Mouse (Mus musculus) lung, postnatal 36 days (tissue): ENCODE measurements at regions not wholly inside any gene's neighbourhood (a gene's known extent, or its start where the extent isn't known, plus 50 kb on each side); places are given as distances from the start of the nearest gene placed in this dataset.

Source experiments
- DNase-seq: peaks from one replicate; pipeline ENCODE4 v3.0.0; 2022; ENCODE audit warnings: mixed read lengths

- DNase-seq, result peak; percentile 5
These were observed 79.1 kb downstream of the Cyp26b1 start for GRCm38 (mm10) chr6:84514623-84515022.

- DNase-seq, result no peak
These were observed 85.1 kb downstream of the Cyp26b1 start for GRCm38 (mm10) chr6:84508598-84508997.

- DNase-seq, result peak; percentile 6
These were observed 87.0 kb downstream of the Cyp26b1 start for GRCm38 (mm10) chr6:84506675-84507074.

- no peak for DNase-seq
These were observed 93.3 kb downstream of the Cyp26b1 start for GRCm38 (mm10) chr6:84500255-84500886.

GRCm38 (mm10) chr6:84498076-84498475, 95.6 kb downstream of the Cyp26b1 start:
- no peak for DNase-seq

- no peak for DNase-seq
These were observed 100.0 kb downstream of the Cyp26b1 start for GRCm38 (mm10) chr6:84493676-84494075.

GRCm38 (mm10) chr6:84493169-84493568, 100.5 kb downstream of the Cyp26b1 start:
- no peak for DNase-seq

GRCm38 (mm10) chr6:84492594-84492993, 101.1 kb downstream of the Cyp26b1 start:
- DNase-seq, result no peak

- DNase-seq, result no peak
These were observed 102.6 kb downstream of the Cyp26b1 start for GRCm38 (mm10) chr6:84491106-84491505.

GRCm38 (mm10) chr6:84481205-84481604, 112.5 kb downstream of the Cyp26b1 start:
- no peak for DNase-seq

- DNase-seq, result no peak
These were observed 116.6 kb downstream of the Cyp26b1 start for GRCm38 (mm10) chr6:84477072-84477471.

GRCm38 (mm10) chr6:84476466-84476865, 117.2 kb downstream of the Cyp26b1 start:
- DNase-seq, result peak; percentile 7

- DNase-seq, result no peak
These were observed 118.9 kb downstream of the Cyp26b1 start for GRCm38 (mm10) chr6:84474835-84475234.

GRCm38 (mm10) chr6:84473171-84473570, 120.5 kb downstream of the Cyp26b1 start:
- no peak for DNase-seq

GRCm38 (mm10) chr6:84472287-84472686, 121.4 kb downstream of the Cyp26b1 start:
- no peak for DNase-seq

GRCm38 (mm10) chr6:84467319-84467718, 126.4 kb downstream of the Cyp26b1 start:
- no peak for DNase-seq

GRCm38 (mm10) chr6:84466223-84466622, 127.5 kb downstream of the Cyp26b1 start:
- DNase-seq, result no peak

GRCm38 (mm10) chr6:84465596-84465995, 128.1 kb downstream of the Cyp26b1 start:
- no peak for DNase-seq

- no peak for DNase-seq
These were observed 129.9 kb downstream of the Cyp26b1 start for GRCm38 (mm10) chr6:84463592-84464367.

GRCm38 (mm10) chr6:84456803-84457202, 136.9 kb downstream of the Cyp26b1 start:
- DNase-seq, result no peak

- no peak for DNase-seq
These were observed 148.6 kb downstream of the Cyp26b1 start for GRCm38 (mm10) chr6:84445093-84445492.

GRCm38 (mm10) chr6:84442667-84443066, 151.0 kb downstream of the Cyp26b1 start:
- no peak for DNase-seq

- DNase-seq, result no peak
These were observed 151.8 kb downstream of the Cyp26b1 start for GRCm38 (mm10) chr6:84441721-84442480.

GRCm38 (mm10) chr6:84436716-84437115, 157.0 kb downstream of the Cyp26b1 start:
- DNase-seq, result no peak
